Mouse (Mus musculus): Measurements from ENCODE around the gene Sgip1. TPM values are rescaled to one million over a fixed set of nuclear protein-coding genes. Genes with fewer than 3 reads are reported as not detected.

Sgip1 gene
- total RNA-seq, 2 experiments from 2014 or later, result 278 to 293 TPM

GRCm38 (mm10) chr4:102981709-102982108, 240.6 kb downstream of the Sgip1 start:
- Histone ChIP-seq H3K4me3 (no peak overlapping the region), H3K27ac (no peak overlapping the region)
- DNase-seq (ENCODE audit: low spot score in 2 of 2), result no peak
- no peak for TF ChIP-seq CTCF (conservative IDR thresholded peaks at IDR 0.05)

- TF ChIP-seq CTCF (conservative IDR thresholded peaks at IDR 0.05), result no peak
- Histone ChIP-seq H3K27ac (no peak overlapping the region), H3K4me3 (no peak overlapping the region)
- no peak for DNase-seq (ENCODE audit: low spot score in 2 of 2)
Measured at GRCm38 (mm10) chr4:102986173-102986572, 245.1 kb downstream of the Sgip1 start.

- H3K4me3 ChIP-seq, result no peak overlapping the region
- H3K27ac ChIP-seq, result no peak overlapping the region
- TF ChIP-seq CTCF (conservative IDR thresholded peaks at IDR 0.05), result peak; percentile 91
- DNase-seq (ENCODE audit: low spot score in 2 of 2), result peak; percentile 63 to 72
Measured at GRCm38 (mm10) chr4:102986917-102987316, 245.8 kb downstream of the Sgip1 start.

- no peak overlapping the region for H3K27ac ChIP-seq
- TF ChIP-seq CTCF (conservative IDR thresholded peaks at IDR 0.05), result no peak
- DNase-seq (ENCODE audit: low spot score in 2 of 2), result no peak
- H3K4me3 ChIP-seq, result no peak overlapping the region
Measured at GRCm38 (mm10) chr4:102987325-102987724, 246.2 kb downstream of the Sgip1 start.

- no peak overlapping the region for H3K4me3 ChIP-seq
- H3K27ac ChIP-seq, result no peak overlapping the region
- no peak for DNase-seq (ENCODE audit: low spot score in 2 of 2)
- TF ChIP-seq CTCF (conservative IDR thresholded peaks at IDR 0.05), result no peak
Measured at GRCm38 (mm10) chr4:102987756-102988155, 246.7 kb downstream of the Sgip1 start.

GRCm38 (mm10) chr4:102988526-102988925, 247.4 kb downstream of the Sgip1 start:
- DNase-seq (ENCODE audit: low spot score in 2 of 2), result no peak
- H3K27ac ChIP-seq, result no peak overlapping the region
- no peak for TF ChIP-seq CTCF (conservative IDR thresholded peaks at IDR 0.05)
- no peak overlapping the region for H3K4me3 ChIP-seq

GRCm38 (mm10) chr4:102989391-102989790, 248.3 kb downstream of the Sgip1 start:
- H3K27ac ChIP-seq, result no peak overlapping the region
- no peak for TF ChIP-seq CTCF (conservative IDR thresholded peaks at IDR 0.05)
- no peak for DNase-seq (ENCODE audit: low spot score in 2 of 2)
- H3K4me3 ChIP-seq, result no peak overlapping the region

GRCm38 (mm10) chr4:102990016-102990415, 248.9 kb downstream of the Sgip1 start:
- Histone ChIP-seq H3K27ac (no peak overlapping the region), H3K4me3 (no peak overlapping the region)
- DNase-seq (ENCODE audit: low spot score in 2 of 2), result no peak
- no peak for TF ChIP-seq CTCF (conservative IDR thresholded peaks at IDR 0.05)

- H3K27ac ChIP-seq, result no peak overlapping the region
- no peak for TF ChIP-seq CTCF (conservative IDR thresholded peaks at IDR 0.05)
- DNase-seq (ENCODE audit: low spot score in 2 of 2), result no peak
- no peak overlapping the region for H3K4me3 ChIP-seq
Measured at GRCm38 (mm10) chr4:102990595-102991340, 249.7 kb downstream of the Sgip1 start.

GRCm38 (mm10) chr4:102991685-102992084, 250.6 kb downstream of the Sgip1 start:
- no peak for DNase-seq (ENCODE audit: low spot score in 2 of 2)
- no peak overlapping the region for H3K4me3 ChIP-seq
- TF ChIP-seq CTCF (conservative IDR thresholded peaks at IDR 0.05), result no peak

GRCm38 (mm10) chr4:103004681-103005080, 263.6 kb downstream of the Sgip1 start:
- Histone ChIP-seq H3K4me3 (no peak overlapping the region), H3K27ac (no peak overlapping the region)
- TF ChIP-seq CTCF (conservative IDR thresholded peaks at IDR 0.05), result no peak
- no peak for DNase-seq (ENCODE audit: low spot score in 2 of 2)

More at GRCm38 (mm10) chr4:102991685-102992084, 250.6 kb downstream of the Sgip1 start:
- no peak overlapping the region for H3K27ac ChIP-seq

GRCm38 (mm10) chr4:103005190-103005945, 264.3 kb downstream of the Sgip1 start:
- H3K27ac ChIP-seq, result no peak overlapping the region
- DNase-seq (ENCODE audit: low spot score in 2 of 2), result no peak

GRCm38 (mm10) chr4:103006266-103006665, 265.2 kb downstream of the Sgip1 start:
- TF ChIP-seq CTCF (conservative IDR thresholded peaks at IDR 0.05), result no peak
- Histone ChIP-seq H3K4me3 (no peak overlapping the region), H3K27ac (no peak overlapping the region)
- DNase-seq (ENCODE audit: low spot score in 2 of 2), result no peak

More at GRCm38 (mm10) chr4:103005190-103005945, 264.3 kb downstream of the Sgip1 start:
- no peak for TF ChIP-seq CTCF (conservative IDR thresholded peaks at IDR 0.05)
- H3K4me3 ChIP-seq, result no peak overlapping the region

Data from layer of hippocampus, adult 2 months (tissue).